Mouse (Mus musculus): ENCODE results near the gene Trak1.
"Not testable (repeated sequence)": the region's sequence is repeated elsewhere in the genome, so short reads cannot be mapped to it uniquely, and the experiment has no call there.

Gene Trak1

DNA sequence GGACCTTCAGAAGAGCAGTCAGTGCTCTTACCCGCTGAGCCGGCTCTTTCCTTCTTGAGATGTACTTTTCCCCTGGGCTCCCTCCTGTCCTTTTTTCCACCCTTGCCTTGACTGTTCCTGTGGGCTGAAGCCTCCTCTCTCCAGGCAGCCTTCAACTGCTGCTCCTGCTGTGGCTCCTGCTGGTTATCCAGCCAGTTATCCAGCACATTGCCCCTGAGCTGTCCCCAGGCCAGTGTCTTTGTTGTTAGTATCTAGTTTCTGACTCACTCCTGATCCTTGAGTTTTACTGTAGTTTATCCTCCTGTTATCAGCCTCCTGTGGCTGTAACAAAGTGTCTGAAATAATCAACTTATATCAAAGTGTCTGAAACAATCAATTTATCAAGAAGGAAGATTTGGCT, 23.8 kb downstream of the Trak1 start:
- no peak for DNase-seq

GRCm38 (mm10) chr9:121322034-121322433, 24.7 kb downstream of the Trak1 start:
- DNase-seq, result no peak

- DNase-seq, result not testable (repeated sequence)
Measured at GRCm38 (mm10) chr9:121328342-121328741, 31.0 kb downstream of the Trak1 start.

DNA sequence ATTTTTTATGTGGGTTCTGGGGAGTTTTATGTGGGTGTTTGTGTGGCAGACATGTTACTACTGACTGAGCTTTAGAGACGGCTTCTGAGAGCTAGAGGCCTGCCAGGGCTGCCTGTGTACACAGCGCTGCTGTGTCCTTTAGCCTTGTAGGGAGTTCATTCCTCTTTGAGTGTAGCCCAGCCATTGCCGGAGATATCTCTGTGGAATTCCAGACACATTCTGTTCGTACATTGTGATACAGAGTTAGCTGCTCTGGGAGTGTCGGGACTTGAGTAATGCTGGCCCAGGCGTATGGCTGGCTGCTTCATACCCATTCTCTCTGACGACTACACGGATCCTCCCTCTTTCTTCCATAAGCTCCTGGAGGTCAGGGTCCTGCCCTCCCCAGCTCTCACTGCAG, 31.9 kb downstream of the Trak1 start:
- no peak for DNase-seq

DNA sequence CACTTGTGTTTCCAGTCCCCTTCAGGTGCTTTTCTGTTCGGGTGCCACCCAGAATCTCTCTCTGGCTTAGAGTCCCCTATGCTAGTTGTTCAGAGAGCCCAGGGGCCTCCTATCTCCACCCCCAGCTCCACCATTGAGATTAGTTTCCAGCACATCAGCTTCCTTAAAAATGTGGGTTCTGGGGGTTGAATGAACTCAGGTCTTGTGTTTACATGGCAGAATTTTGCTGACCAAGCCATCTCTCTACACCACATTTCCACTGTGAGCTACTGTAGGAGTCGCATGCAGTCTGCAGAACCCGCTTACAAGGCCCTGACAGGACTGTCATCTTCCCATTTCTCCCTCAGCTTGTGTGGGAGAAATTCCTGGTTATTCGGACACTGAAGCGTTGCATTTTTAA, 32.8 kb downstream of the Trak1 start:
- no peak for DNase-seq

DNA sequence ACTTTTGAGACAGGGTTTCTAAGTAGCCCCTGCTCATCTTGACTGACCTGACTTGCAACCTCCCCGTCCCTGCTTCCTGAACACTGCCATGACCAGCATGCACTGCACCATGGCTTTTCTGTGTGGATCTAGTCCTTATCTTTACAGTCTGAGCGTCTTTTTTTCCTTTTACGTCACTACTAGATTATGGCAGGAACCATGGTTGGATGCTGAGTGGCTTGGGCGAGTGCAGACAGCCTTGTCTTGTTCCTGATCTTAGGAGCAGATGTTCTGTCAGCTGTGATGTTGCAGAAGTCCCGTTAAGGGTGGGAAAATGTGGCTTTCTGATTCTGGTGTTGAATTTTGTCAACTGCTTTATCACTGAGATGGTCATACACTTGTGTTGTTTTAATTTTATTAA, 34.1 kb downstream of the Trak1 start:
- no peak for DNase-seq

DNA sequence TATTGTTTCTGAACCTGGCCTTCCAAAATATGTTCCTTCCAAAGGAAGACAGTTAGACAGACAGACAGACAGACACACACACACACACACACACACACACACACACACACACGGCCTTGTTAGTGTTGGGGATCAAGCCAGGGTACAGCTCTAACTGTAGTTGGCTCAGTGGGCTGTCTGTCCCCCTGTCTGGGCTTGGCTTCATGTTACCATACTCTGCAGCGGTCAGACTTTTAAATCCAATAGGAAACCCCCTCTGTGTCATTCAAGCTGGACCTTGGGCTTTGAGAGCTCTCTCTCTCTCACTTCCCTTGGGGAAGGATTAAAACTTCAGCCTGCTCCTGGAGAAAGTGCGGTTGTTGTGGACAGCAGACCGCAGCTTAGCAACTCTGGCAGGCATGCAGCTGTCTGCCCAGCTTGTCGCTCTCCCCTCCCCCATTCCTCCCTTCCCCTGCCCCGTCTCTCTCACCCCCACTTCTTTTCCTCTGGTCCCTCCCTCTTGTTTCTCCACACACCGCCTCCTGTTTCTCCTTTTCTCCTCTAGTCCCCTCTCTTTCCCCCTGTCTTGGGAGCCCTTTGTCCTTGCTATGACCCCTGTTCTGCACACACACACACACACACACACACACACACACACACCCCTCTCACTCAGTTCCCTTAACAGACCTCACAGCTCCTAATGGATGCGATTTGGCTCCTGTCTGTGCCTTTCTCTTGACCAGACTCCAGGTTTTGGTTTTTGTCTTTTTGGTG, 34.8 kb downstream of the Trak1 start:
- no peak for DNase-seq

DNA sequence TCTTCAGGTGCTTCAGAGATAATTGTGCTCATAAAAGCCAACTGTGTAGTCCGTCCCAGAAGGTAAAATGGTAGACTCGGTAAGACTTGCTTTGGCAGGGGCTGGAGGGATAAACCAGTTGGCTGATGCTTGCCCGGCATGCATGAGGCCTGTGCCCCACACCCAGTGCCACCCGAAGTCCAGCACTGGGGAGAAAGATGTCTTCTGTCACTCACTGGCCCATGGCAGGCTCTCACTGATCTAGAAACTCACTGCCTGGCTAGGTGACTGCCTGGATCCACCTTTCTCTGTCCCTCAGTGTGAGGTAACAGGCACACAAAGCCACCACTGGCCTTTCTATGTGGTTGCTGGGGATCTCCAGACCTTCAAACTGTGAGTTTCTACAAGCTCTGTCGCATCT, 36.3 kb downstream of the Trak1 start:
- DNase-seq, result no peak

DNA sequence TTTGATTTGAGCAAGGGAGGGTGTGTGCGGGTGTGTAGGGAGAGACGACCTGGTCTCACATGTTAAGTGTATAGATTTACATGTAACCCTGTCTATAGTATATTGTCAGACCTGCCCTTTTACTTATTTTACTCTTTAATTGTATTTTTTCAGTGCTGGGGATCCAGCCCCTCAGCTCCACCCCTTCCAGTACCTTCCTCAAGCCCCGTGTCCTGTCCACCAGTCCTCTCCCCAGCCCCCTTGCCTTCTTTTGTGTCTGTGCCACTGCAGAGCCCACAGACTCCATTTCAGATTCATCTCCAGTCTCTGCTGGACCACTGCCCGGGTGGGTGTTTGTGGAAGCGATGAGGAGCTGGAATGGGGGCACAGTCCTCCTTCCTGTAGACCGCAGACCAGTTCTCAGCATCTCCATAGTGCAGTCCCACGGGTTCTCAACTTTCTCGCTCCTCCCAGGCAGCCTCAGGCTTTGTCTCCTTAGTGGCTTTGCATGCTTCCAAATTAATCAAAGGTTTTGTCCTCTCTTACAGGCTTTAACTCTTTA, 37.1 kb downstream of the Trak1 start:
- no peak for DNase-seq

GRCm38 (mm10) chr9:121335568-121335967, 38.3 kb downstream of the Trak1 start:
- DNase-seq, result no peak

DNA sequence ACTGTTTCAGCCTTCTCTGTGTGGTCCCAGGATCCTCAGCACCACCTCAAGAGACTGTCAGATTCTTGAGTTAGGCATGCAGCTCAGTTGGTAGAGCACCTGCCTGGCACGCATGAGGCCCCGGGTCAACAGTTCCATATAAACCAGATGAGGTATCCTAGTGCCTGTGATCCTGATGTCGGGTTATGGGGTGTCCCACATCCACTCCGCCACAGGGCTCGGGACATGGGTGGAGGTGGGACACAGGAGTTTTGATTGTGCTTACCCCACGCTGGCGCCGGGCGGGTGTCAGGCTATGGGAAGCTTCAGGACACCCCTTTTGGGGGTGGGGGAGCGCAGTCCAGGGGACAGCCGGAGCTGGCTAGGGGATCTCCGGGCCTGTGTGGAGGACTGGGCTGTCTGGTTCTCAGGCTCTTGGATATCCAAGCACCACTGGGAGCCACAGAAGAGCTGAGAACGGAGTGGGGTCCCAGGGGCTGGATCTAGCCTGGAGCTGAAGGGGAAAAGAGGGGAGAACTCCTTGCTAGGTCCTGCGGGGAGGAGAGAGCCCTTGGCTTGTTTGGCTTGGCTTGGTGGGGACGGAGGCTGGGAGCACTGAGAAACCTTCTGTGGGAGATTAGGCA, 39.1 kb downstream of the Trak1 start:
- no peak for DNase-seq

- DNase-seq, result no peak
Measured at GRCm38 (mm10) chr9:121337216-121337937, 40.1 kb downstream of the Trak1 start.

DNA sequence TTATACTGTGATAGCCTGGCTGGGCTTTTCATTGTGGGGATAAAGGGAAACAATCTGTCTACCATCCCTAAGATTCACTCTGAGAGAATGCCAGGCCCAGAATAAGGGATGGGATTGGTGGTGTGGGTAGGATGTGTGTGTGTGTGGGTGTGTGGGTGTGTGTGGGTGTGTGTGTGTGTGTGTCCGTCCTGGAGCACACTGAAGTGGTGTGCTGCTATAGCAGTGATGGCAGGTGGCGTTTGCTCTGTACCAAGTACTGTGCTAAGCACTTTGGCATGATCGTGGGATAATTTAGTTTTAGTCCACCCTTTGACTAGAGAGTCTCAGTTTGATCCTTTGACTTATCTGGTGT, 40.6 kb downstream of the Trak1 start:
- no peak for DNase-seq

DNA sequence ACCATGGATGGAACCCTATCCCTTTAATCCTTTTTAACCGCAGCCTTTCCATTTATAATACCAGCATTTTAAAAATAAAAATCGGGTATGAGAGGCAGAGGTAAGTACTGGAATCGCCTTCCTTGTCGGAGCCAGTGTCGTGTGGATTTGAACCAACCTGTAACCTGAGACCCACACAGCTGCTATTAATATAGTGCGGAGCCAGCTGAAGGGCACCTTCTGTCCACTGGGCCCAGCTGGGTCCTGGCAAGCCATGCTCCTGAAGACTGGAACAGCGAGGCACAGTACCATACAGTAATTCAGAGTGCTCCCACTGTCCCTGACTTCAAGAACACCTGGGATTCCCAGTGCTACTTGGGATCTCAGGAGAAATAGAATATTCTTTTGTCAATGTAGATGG, 44.5 kb downstream of the Trak1 start:
- DNase-seq, result no peak

DNA sequence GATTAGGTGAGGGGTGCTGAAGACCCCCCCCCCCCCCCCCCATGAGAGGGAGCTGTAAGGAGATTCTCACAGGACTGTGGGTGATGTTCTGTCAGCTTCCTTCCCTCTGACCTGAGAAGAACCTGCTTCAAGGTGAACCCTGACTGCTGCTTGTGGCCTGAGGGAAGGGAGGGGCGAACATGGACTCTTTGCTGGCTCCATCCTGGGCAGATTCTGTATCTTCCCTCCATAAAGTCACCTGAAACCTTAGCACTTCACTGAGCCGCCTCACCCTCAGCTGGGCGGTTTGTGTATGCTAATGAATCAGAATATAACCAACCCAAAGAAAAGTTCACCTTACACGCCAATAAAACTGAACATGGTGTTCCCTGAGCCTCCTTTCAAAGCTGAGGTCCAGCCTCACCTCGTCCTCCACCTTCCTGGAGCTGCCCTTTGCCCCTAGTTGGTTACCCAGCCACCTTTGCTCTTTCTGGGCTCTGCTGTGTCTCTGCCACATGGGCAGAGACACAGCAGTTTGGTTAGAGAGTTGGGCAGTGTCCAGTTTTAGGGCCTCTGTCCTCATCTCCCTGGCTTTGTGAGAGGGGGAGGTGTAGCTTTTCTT, 45.3 kb downstream of the Trak1 start:
- DNase-seq, result no peak

DNA sequence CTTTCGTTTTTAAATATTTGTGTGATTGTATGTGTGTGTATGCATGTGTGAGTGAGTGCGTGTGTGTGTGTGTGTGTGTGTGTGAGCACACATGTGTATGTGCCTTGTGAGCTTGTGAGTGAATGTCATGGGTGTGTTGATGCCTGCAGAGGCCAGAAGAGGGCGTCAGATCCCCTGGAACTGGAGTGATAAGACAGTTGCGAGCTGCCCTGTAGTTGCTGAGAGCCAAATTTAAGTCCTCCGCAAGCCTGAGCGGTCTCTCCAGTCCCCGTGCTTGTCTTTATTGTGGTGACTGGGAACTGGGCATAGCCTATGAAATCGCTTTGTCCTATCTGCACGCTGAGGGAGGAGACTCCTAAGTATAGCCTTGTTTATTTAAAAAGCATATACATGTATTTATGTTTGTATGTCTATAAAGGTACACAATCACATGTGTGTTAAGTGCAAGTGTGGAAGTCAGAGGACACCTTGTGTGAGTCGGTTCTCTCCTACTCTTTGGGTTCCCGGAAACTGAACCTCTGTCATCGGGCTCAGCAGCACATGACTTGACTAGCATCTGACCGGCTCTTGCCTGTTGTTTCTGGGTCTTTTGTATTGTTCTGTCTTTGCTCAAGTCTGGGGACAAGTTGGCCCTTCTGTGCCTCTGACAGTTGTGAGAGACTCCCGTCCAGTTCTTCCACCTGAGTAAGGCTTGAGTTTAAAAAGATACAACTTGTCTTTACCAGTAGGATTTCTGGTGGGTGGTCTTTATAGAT, 46.0 kb downstream of the Trak1 start:
- DNase-seq, result no peak

GRCm38 (mm10) chr9:121344344-121344743, 47.0 kb downstream of the Trak1 start:
- no peak for DNase-seq

GRCm38 (mm10) chr9:121345427-121346130, 48.3 kb downstream of the Trak1 start:
- no peak for DNase-seq

DNA sequence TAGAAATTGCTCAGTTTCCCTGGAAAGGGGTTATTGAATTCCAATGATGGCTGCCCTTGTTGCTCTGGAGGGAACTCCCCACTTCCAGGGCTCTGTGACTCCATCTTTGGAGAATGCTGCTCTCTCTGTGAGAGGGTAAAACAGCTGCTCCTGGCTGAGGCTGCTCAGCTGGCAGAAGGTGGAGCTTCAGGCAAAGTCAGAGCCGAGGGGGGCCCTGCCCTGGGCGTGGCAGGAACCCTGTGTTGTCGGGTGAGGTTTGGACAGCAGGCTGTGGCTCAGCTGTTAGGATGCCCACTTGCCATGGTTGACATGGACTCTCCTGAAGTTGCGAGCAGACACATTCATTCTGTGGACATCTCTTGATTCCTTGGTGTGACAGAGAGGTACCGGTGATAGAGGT, 49.3 kb downstream of the Trak1 start:
- DNase-seq, result no peak

- peak; percentile 61 for DNase-seq
Measured at GRCm38 (mm10) chr9:121347981-121348380, 50.7 kb downstream of the Trak1 start.

DNA sequence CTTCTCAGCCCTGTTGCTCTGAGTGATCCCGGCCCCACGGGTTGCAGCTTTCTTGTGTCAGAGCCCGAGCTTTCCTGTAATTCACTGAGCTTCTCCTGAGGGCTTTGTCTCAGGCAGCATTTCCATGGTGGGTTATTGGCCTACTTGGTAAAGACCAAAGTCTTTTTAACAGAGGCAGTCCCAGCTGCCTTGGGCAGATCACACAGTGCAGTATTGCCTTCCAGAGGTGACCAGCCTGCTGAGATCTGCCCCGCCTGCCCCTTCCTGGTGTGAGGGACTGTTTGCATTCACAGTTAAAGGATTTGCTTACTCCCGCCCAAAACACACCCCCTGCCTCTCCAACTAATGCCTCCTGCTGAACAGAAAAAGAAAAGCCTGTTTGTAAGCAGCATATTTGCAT, 51.2 kb downstream of the Trak1 start:
- DNase-seq, result no peak

DNA sequence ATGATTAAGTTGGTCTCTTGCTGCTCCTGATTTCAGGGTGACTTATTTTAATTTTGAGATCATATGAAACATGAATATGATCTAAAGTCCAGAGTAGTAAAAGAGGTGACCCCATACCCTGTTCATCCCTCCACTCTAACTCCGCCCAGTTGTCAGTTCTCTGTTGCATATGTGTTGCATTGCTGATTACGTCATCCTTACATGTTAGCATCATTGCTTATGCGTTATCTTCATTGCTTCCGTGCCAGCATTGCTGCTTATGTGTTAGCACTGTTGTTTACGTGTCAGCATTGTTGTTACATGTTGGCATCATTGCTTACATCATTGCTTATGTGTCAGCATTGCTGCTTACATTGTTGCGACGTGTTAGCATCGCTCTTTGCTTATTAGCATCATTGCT, 51.8 kb downstream of the Trak1 start:
- no peak for DNase-seq
